Mouse (Mus musculus) embryo, embryonic 9.5 days (tissue): ENCODE measurements at regions not wholly inside any gene's neighbourhood (a gene's known extent, or its start where the extent isn't known, plus 50 kb on each side); places are given as distances from the start of the nearest gene placed in this dataset.

ENCODE experiments used
- DNase-seq: peaks from one replicate; pipeline ENCODE4 v3.0.0-alpha.2; 2017; ENCODE audit errors: extremely low spot score

GRCm38 (mm10) chr11:57958233-57958632, 50.6 kb upstream of the Larp1 start:
- no peak for DNase-seq

DNA sequence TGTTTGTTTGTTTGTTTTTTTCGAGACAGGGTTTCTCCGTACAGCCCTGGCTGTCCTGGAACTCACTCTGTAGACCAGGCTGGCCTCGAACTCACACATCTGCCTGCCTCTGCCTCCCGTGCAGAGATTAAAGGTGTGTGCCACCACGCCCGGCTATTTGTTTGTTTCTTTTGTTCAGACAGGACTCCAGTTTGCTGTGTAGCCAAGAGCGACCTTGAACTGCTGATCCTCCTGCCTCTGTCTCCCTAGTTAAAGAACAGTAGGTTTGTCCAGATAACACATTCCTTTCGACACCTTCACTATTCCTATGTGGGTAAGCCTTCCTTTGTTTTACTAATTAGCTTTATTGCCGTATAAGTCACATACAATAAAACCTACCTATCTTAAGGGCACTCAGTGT, 52.0 kb upstream of the Larp1 start:
- DNase-seq: no peak

- no peak for DNase-seq
Measured at GRCm38 (mm10) chr11:57956076-57956475, 52.8 kb upstream of the Larp1 start.

DNA sequence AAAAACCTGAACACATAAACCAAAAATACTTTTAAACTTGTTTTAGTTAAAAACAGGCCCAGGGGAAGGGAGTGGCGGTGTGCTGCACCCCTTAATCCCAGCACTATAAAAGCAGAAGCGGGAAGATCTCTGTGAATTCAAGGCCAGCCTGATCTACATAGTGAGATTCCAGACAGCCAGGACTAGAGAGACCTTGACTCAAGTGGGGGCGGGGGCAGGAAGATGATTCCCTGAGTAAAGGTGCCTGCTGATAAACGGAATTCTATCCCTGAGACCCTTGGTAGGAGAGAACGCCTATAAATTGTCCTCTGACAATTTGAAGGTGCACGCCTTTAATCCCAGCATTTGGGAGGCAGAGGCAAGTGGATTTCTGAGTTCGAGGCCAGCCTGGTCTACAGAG, 53.4 kb upstream of the Larp1 start:
- no peak for DNase-seq

DNA sequence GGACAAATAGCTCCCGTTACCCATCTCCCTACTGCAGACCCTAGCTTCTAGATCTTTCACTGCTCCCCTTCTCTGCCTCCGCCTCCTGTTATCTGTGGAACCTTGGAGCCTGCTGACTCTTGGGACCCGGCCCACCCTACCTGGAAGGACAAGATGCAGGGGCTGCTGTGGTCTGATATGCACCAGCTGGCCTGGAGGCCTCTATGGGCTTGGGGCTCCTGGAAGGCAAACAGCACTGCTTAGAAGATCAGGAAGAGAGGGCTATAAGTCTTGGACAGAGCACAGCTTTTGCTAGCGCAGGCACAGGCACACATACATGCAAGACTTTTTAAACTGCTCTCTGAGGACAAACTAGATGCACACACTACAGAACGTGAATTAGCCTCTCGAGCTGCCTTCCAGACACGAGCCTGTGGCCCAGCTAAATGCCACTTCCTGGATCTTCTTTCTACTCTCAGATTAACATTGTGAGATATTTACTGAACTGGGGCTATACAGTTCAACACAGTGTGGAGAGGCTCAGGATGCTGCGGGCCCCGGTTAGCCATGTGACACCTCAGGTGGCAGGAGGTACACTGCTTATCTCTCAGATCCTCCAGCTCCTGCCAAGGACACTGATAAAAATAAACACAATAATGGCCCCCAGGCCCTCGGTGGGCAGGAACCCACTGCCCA, 54.2 kb upstream of the Larp1 start:
- no peak for DNase-seq

DNA sequence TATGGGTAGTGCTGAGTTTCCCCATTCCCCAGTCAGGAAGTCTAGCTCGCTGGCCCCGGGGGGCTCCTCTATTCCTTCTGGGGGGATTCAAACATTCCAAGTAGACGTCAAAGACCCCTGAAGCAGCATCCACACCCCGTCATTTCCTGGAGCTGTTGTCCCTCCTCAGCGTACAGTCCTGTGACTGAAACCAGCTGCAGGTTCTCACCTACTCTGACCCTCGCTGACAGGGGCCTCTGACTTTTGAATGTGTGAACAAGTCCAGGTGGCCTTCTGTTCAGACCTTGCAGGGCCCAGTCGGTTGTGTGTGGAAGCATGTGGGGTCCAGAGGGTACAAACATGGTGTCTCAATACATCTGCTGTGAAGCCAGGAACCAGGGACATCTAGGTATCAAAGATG, 55.2 kb upstream of the Larp1 start:
- DNase-seq: no peak

DNA sequence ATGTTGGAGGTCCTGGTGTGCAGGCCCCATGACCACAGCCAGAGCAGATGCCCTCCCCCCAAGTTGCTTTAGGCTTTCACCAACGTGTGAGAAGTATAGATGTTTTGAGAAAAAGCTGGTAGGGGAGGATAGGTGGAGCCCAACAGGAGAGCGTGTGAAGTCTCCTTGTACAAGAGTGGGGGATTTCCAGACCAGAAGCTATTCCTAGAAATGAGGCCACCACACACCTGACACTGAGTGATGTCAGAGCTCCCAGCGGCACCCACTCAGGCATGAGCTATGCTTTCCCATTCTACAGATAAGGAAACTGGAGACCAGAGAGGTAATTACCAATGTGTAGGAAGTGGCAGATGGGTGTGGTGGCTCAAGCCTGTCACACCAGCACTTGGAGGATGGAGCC, 56.2 kb upstream of the Larp1 start:
- no peak for DNase-seq

DNA sequence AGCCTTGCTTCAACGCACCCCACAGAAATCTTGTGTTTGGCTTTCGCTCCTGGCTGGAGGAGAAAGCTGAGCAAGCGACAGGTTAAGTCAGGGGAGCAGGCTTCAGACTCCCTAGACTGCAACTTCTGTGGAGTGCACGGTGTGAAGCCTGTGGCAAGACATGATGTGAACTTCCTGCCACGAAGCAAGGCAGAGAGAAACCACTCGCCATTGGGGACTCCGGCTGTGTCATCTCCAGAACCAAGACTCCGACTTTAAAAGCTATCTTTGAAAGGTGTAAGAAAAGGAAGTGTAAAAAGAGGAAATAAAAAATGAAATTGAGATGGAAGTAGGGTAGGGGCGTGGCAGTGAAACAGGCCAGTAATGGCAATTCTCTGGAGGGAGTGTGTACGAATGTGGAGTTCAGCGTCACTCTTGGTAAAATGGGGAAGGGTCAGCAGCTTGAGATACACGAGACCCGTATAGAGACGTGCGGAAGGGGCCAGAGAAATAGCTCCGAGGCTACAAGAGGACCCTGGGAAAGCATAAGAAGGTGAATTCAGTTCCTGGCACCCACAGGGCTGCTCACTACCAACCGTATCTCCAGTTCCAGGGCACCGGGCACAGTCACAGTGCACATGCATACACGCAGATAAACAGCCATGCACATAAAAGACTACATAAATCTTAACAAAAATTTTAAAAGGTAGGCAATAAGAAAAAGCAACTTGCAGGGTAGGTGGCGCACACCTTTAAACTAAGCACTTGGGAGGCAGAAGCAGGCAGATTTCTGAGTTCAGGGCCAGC, 57.1 kb upstream of the Larp1 start:
- no peak for DNase-seq

DNA sequence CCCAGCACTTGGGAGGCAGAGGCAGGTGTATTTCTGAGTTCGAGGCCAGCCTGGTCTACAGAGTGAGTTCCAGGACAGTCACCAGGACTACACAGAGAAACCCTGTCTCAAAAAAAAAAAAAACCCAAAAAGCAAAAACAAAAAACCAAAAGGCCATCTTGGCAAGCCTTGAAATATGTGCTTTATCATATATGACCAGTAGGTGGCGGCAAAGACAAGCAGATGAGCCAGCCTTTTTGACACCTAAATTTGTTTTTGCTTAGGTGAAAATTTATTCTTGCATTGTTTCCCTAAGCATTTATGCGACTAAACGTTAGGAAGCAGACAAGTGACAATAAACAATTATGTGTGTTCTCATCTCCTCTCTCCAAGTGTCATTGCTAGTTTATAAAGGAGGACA, 57.9 kb upstream of the Larp1 start:
- DNase-seq: peak; percentile 65

- DNase-seq: no peak
Measured at GRCm38 (mm10) chr11:57949067-57949466, 59.8 kb upstream of the Larp1 start.

DNA sequence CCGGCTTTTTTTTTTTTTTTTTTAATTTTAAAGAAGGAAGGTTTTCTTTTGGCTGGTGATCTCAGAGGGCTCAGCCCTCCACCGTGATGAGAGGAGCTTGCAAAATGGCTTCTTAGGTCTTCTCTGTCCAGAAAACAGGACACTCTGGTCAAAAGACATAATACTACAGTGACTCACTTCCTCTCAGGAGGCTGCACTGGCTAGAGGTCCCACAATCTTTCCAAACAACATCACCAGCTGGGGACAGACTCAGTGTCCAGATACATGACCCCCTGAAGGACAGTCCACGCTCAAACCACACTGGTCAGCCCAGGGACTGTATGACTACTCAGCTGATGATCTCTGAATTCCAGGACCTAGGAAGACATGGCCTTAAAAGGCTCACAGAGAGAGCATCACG, 61.5 kb upstream of the Larp1 start:
- no peak for DNase-seq

- peak; percentile 93 for DNase-seq
Measured at GRCm38 (mm10) chr11:57934391-57934850, 74.4 kb upstream of the Larp1 start.

GRCm38 (mm10) chr11:57933065-57933464, 75.8 kb upstream of the Larp1 start:
- peak; percentile 42 for DNase-seq

DNA sequence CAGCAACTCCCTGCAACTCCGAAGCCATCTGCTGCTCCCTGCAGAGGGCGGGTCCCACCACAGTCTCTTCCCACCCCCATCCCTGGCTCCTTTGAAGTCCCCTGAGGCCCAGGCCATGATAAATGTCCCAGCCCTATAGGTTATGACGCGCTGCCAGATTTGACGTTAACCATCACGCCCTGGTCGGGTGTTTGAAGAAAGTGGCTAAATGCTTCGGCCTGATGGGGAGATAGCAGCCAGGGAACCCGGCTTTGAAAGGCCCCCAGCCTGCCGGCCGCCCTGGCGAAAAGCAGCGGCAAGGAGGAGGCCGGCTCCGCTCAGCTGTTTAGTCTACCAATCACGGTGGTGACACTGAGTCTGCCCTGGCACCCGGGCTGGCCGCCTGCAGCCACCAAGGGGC, 79.4 kb upstream of the Larp1 start:
- peak; percentile 54 for DNase-seq

- no peak for DNase-seq
Measured at GRCm38 (mm10) chr11:57920263-57920662, 87.6 kb upstream of the Hand1 start.

- no peak for DNase-seq
Measured at GRCm38 (mm10) chr11:57918447-57919059, 85.9 kb upstream of the Hand1 start.

GRCm38 (mm10) chr11:57917974-57918373, 85.4 kb upstream of the Hand1 start:
- DNase-seq: no peak

- DNase-seq: peak; percentile 31
Measured at GRCm38 (mm10) chr11:57916016-57916415, 83.4 kb upstream of the Hand1 start.

DNA sequence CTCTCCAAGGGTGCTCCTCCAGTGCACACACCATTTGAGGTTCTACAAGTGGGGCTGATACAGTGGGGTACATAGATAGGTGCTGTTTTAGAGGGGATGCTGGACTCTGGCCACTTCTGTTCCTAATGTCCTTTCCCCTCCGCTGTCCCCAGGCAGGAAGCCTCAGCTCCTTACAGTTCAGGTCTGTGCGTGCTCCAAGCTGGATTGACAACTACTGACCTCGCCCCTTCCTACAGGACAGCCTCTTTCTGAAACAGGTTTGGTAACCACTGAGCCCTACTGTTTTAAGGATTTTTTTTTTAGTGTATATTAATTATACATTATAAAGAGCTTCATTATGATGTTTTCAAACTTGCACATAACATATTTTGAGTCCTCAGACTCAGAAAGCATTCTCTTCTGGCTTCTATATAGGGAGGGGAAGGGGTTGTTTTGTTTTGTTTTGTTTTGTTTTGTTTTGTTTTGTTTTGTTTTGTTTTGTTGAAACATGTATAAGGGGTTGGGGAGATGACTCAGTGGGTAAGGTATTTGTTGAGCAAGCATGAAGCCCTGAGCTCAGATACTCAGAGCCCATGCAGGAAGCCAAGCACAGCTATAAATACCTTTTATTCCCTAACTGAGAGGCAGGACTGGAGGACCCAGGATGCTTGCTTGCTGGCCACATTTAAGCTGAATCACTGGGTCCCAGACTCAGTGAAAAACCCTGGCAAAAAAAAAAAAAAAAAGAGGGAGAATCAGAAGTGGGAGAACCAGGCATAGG, 81.4 kb upstream of the Hand1 start:
- DNase-seq: no peak

DNA sequence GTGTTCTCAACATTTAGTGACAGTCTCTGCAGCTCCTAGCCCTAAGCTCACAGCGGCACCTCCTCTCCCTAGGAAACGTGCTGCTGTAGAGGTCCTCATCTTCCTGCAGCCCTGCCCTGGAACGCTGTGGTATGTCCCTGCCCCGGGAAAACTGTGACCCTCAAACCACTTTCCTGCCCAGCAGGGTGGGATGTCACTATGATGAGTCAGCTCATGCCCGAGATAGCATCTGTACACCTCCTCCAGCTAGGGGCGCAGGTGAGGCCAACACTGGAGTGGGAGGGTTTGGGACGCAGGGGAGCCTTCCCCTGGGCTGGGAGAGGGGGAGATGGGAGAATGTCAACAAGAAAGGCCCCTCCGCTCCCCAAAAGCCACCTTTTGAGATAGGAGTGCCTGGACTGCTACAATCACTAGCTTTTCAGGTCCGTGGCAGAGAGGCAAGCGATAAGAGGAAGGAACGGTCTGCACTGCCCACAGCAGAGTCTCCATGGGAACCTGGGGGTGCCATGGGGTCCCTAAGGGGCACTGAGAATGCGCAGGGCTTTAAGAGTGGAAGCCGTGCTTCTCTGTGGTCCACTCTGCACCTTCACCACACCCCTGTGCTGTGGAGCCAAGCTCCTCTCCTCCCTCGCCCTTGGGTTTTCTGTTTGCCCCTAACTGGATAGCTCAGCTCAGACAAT, 80.5 kb upstream of the Hand1 start:
- no peak for DNase-seq

DNA sequence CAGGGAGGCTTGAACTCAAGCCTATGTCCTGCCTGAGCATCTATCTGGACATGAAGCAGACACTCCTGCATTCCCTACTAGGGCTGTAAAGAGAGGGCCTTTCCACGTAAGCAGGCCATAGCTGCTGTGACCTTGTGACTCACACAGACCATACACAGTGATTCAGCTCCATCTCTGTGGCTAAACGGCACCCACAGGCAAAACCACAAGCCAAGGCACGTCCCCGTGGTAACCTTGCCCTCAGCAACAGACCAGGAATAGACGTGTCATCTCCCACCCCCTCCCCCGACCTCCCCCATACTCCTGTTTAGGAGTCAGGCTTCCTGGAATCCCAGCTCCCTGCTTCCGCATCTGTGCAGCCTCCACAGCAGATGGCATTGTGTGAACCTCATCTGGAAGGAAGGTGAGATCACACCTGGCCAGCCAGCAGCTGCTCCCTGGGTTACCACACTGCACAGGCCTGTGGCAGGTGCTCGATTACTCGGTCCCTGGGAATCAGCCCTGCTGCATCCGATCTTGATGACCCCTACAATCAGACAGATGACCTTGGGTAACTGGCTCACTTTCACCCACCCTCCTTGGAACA, 79.2 kb upstream of the Hand1 start:
- DNase-seq: no peak
